In genomic region chrX:146459891-146460290, GRCm38 (mm10) we compare ENCODE assay signal across 30 mouse cellular contexts.
DNase-seq lines count a peak whose midpoint lies in the region; ATAC-seq and TF ChIP-seq lines count a peak whose summit lies in the region.
"Had no signal": no experiment of that assay in that cellular context is flagged by ENCODE, and none has a peak within 500 bp of the region (broad histone marks: within the 10 kb centered on the region; RNA-seq: fewer than 3 reads in every experiment).

No protein-coding gene starts in this region.

- no peak overlapping the region for H3K27ac ChIP-seq in forebrain, postnatal 0 days (ENCODE audit: low read depth, low read length)
- H3K27ac ChIP-seq in forebrain, embryonic 11.5 days (ENCODE audit: low read depth, low read length): no peak overlapping the region
- no peak overlapping the region for H3K27ac ChIP-seq in heart, adult 2 months
- H3K27ac ChIP-seq: embryonic facial prominence, embryonic 13.5 days; forebrain, embryonic 15.5 days; heart, embryonic 15.5 days; hindbrain, embryonic 13.5 days; limb, embryonic 13.5 days; liver, embryonic 13.5 days; midbrain, embryonic 12.5 days; neural tube, embryonic 13.5 days had no signal

- H3K4me3 ChIP-seq in forebrain, postnatal 0 days (ENCODE audit: low read depth, low read length): no peak overlapping the region
- no peak overlapping the region for H3K4me3 ChIP-seq in forebrain, embryonic 11.5 days (ENCODE audit: low read depth, low read length)
- no peak overlapping the region for H3K4me3 ChIP-seq in heart, adult 2 months
- H3K4me3 ChIP-seq: embryonic facial prominence, embryonic 13.5 days; erythroblast, embryonic 14.5 days; forebrain, embryonic 15.5 days; heart, embryonic 15.5 days; hindbrain, embryonic 13.5 days; limb, embryonic 13.5 days; liver, embryonic 13.5 days; midbrain, embryonic 12.5 days; myocyte; neural tube, embryonic 13.5 days had no signal

- no peak for TF ChIP-seq CTCF in forebrain, postnatal 0 days (IDR thresholded peaks at IDR 0.05; ENCODE audit: low read depth)
- no peak for TF ChIP-seq CTCF in heart, adult 2 months (IDR thresholded peaks at IDR 0.05)

- no peak overlapping the region for H3K4me2 ChIP-seq in forebrain, postnatal 0 days (ENCODE audit: low read depth)
- no peak overlapping the region for H3K4me2 ChIP-seq in forebrain, embryonic 11.5 days (ENCODE audit: low read depth, low read length, severe bottlenecking)
- H3K4me2 ChIP-seq: embryonic facial prominence, embryonic 13.5 days; forebrain, embryonic 15.5 days; heart, embryonic 15.5 days; hindbrain, embryonic 13.5 days; limb, embryonic 13.5 days; liver, embryonic 13.5 days; midbrain, embryonic 12.5 days; neural tube, embryonic 13.5 days had no signal

- H3K9me3 ChIP-seq in forebrain, postnatal 0 days (ENCODE audit: low read length): no peaks in the 10 kb centered on the region
- no peaks in the 10 kb centered on the region for H3K9me3 ChIP-seq in forebrain, embryonic 11.5 days (ENCODE audit: control insufficient read depth, low read length)
- H3K9me3 ChIP-seq: embryonic facial prominence, embryonic 13.5 days; forebrain, embryonic 15.5 days; G1E; heart, embryonic 15.5 days; hindbrain, embryonic 13.5 days; limb, embryonic 13.5 days; liver, embryonic 13.5 days; midbrain, embryonic 12.5 days; neural tube, embryonic 13.5 days had no signal

- no peaks in the 10 kb centered on the region for H3K4me1 ChIP-seq in forebrain, postnatal 0 days (ENCODE audit: insufficient read depth)
- H3K4me1 ChIP-seq in forebrain, embryonic 11.5 days (replicated peaks; ENCODE audit: control insufficient read depth, insufficient read depth, low read length): no peaks in the 10 kb centered on the region
- no peaks in the 10 kb centered on the region for H3K4me1 ChIP-seq in heart, adult 2 months (ENCODE audit: control insufficient read depth, insufficient read depth, low read length)
- H3K4me1 ChIP-seq: embryonic facial prominence, embryonic 13.5 days; forebrain, embryonic 15.5 days; heart, embryonic 15.5 days; hindbrain, embryonic 13.5 days; limb, embryonic 13.5 days; liver, embryonic 13.5 days; midbrain, embryonic 12.5 days; neural tube, embryonic 13.5 days had no signal

- no peak overlapping the region for H3K9ac ChIP-seq in forebrain, postnatal 0 days
- no peak overlapping the region for H3K9ac ChIP-seq in forebrain, embryonic 11.5 days (ENCODE audit: low read length)
- H3K9ac ChIP-seq in heart, adult 2 months (ENCODE audit: low read depth, low read length): no peak overlapping the region
- H3K9ac ChIP-seq: embryonic facial prominence, embryonic 13.5 days; forebrain, embryonic 15.5 days; heart, embryonic 15.5 days; hindbrain, embryonic 13.5 days; limb, embryonic 13.5 days; liver, embryonic 13.5 days; midbrain, embryonic 12.5 days; neural tube, embryonic 13.5 days had no signal

- peak; percentile 6 for DNase-seq in forebrain, postnatal 0 days
- no peak for DNase-seq in forebrain, embryonic 11.5 days (ENCODE audit: low spot score)
- peak; percentile 1 for DNase-seq in right cerebral cortex, adult 18-20 months
- DNase-seq in right cerebral cortex, postnatal 25 days: no peak
- peak; percentile 13 for DNase-seq in layer of hippocampus, adult 9-10 months (ENCODE audit: low spot score)
- DNase-seq in heart, adult 2 months: no peak
- DNase-seq: adrenal gland, adult 8-10 months; B cell, adult 2 months; cerebellum, adult 9-11 months; embryo, embryonic 11 days; gastrocnemius, postnatal 36 days; heart, postnatal 36 days; kidney, adult 18-20 months; liver, embryonic 13.5 days; lung, adult 2 months; lung, postnatal 14 days had no signal

- no peaks in the 10 kb centered on the region for H3K79me2 ChIP-seq in heart, adult 2 months (replicated peaks; ENCODE audit: control insufficient read depth, insufficient read depth, low read length)

- no peaks in the 10 kb centered on the region for H3K36me3 ChIP-seq in forebrain, postnatal 0 days (ENCODE audit: insufficient read depth)
- no peaks in the 10 kb centered on the region for H3K36me3 ChIP-seq in forebrain, embryonic 11.5 days (ENCODE audit: control insufficient read depth, insufficient read depth, low read length)
- H3K36me3 ChIP-seq in heart, adult 2 months (ENCODE audit: control insufficient read depth, insufficient read depth, low read length): no peaks in the 10 kb centered on the region
- H3K36me3 ChIP-seq: embryonic facial prominence, embryonic 13.5 days; forebrain, embryonic 15.5 days; G1E; heart, embryonic 15.5 days; hindbrain, embryonic 13.5 days; limb, embryonic 13.5 days; liver, embryonic 13.5 days; midbrain, embryonic 12.5 days; neural tube, embryonic 13.5 days had no signal

- TF ChIP-seq POLR2A in heart, adult 2 months (IDR thresholded peaks at IDR 0.05; ENCODE audit: insufficient read depth, low read depth, low read length): no peak

- no peak for ATAC-seq in forebrain, postnatal 0 days
- ATAC-seq in forebrain, embryonic 11.5 days (replicated peaks; ENCODE audit: low FRiP score): no peak
- no peak for ATAC-seq in megakaryocyte, adult 5-6 weeks (ENCODE audit: poor library complexity, severe bottlenecking)
- ATAC-seq: activated CD4-positive, CD25-positive, alpha-beta regulatory T cell, adult 4 months; forebrain, embryonic 15.5 days; inflammation-experienced regulatory T-cells, adult 6 months had no signal

- no peaks in the 10 kb centered on the region for H3K27me3 ChIP-seq in forebrain, postnatal 0 days (ENCODE audit: insufficient read depth, low read length)
- H3K27me3 ChIP-seq in forebrain, embryonic 11.5 days (ENCODE audit: control insufficient read depth, insufficient read depth, low read length): no peaks in the 10 kb centered on the region
- H3K27me3 ChIP-seq in heart, adult 2 months (ENCODE audit: control insufficient read depth, insufficient read depth, low read length): no peaks in the 10 kb centered on the region
- H3K27me3 ChIP-seq: CH12.LX; embryonic facial prominence, embryonic 13.5 days; forebrain, embryonic 15.5 days; heart, embryonic 15.5 days; hindbrain, embryonic 13.5 days; limb, embryonic 13.5 days; liver, embryonic 13.5 days; midbrain, embryonic 12.5 days; neural tube, embryonic 13.5 days had no signal

- no peak for TF ChIP-seq EP300 in heart, adult 2 months (IDR thresholded peaks at IDR 0.05; ENCODE audit: insufficient read depth, low read depth, low read length)

- intact Hi-C loops in heart, adult 2 months (cut with DNase I): no loop called here

- 53% methylated on average over 3 of the region's 3 CpGs for WGBS in forebrain, postnatal 0 days
- 83% methylated on average over 3 of the region's 3 CpGs for WGBS in forebrain, embryonic 11.5 days
- WGBS in heart, adult 2 months: 77% methylated on average over 3 of the region's 3 CpGs

Comparison
In these comparisons a context has a peak if more than half of its experiments do, and no peak if none do; other contexts are left out.
1. DNase-seq: peak in forebrain, postnatal 0 days (single experiment), right cerebral cortex, adult 18-20 months (single experiment) and layer of hippocampus, adult 9-10 months (single experiment); none in forebrain, embryonic 11.5 days (single experiment), right cerebral cortex, postnatal 25 days (single experiment) and heart, adult 2 months (0 of 2).